Mouse (Mus musculus) small intestine, adult 2 months (tissue): ENCODE results near the gene Prdm16.

ENCODE experiments used
- CTCF ChIP-seq: fragments of 200-500 bp; IDR thresholded peaks from 2 replicates; pipeline ENCODE4 v1.5.1; 2012; ENCODE audit warnings: low read depth, mild to moderate bottlenecking, control low read depth, inconsistent platforms, low read length, moderate library complexity, mixed read lengths; ENCODE audit not compliant: insufficient replicate concordance, insufficient read length; ENCODE audit errors: extremely low read depth
- POLR2A ChIP-seq: fragments of 200-500 bp; IDR thresholded peaks from 2 replicates; pipeline ENCODE4 v1.6.1; 2012; ENCODE audit warnings: low read depth, mild to moderate bottlenecking, control low read depth, inconsistent platforms, low read length, moderate library complexity

DNA sequence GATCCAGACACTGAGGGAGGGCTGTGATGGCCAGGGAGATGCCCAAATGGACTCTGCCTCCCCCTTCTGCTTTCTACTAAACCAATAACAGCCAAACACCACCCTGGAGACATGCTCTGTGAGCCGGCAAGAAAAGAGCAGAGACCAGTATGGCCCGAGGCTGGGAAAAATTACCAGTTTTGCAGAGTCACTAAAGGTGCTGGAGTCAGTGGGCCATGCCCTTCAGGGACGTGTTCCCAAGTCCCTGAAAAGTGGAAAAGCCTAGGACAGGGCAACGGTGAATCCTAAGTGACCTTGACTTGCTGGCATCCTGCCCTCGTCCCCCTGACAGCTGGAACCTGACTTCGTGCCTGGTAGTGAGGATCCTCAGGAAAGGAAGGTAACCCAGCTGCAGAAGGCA, 5.8 kb upstream of the Prdm16 start:
- TF ChIP-seq POLR2A (no peak), CTCF (no peak)
